Mouse (Mus musculus) forebrain, embryonic 15.5 days (tissue): ENCODE measurements around the gene Tmem178. TPM values are rescaled to one million over a fixed set of nuclear protein-coding genes. Genes with fewer than 3 reads are reported as not detected.

Experiments
- ATAC-seq: fragments of 200-750 bp; cut with Nextera tagmentation; replicated peaks from 2 replicates; pipeline ENCODE4 v1.8.0; 2017; ENCODE audit warnings: mild to moderate bottlenecking, moderate TSS enrichment, moderate library complexity
- H3K27ac ChIP-seq: fragments of 300-500 bp; sonication (generic); replicated peaks from 2 replicates; pipeline ENCODE4 v1.5.1; 2015; ENCODE audit warnings: mild to moderate bottlenecking, inconsistent platforms
- H3K27me3 ChIP-seq: fragments of 300-500 bp; sonication (generic); 2 replicates; pipeline ENCODE4 v1.6.1; 2015; ENCODE audit warnings: inconsistent platforms
- H3K36me3 ChIP-seq: fragments of 300-500 bp; sonication (generic); 2 replicates; pipeline ENCODE4 v1.6.1; 2015; ENCODE audit warnings: mild to moderate bottlenecking, inconsistent platforms
- H3K4me1 ChIP-seq: fragments of 300-500 bp; sonication (generic); 2 replicates; pipeline ENCODE4 v1.6.1; 2015; ENCODE audit warnings: inconsistent platforms
- H3K4me2 ChIP-seq: fragments of 300-500 bp; sonication (generic); replicated peaks from 2 replicates; pipeline ENCODE4 v1.6.1; 2015; ENCODE audit warnings: mild to moderate bottlenecking, inconsistent platforms
- H3K4me3 ChIP-seq: fragments of 300-500 bp; sonication (generic); 2 replicates; pipeline ENCODE4 v1.5.1; 2015; ENCODE audit warnings: mild to moderate bottlenecking, inconsistent platforms
- H3K9ac ChIP-seq: fragments of 300-500 bp; sonication (generic); replicated peaks from 2 replicates; pipeline ENCODE4 v1.6.1; 2015; ENCODE audit warnings: mild to moderate bottlenecking, inconsistent platforms
- H3K9me3 ChIP-seq: fragments of 300-500 bp; sonication (generic); 2 replicates; pipeline ENCODE4 v1.6.1; 2016; ENCODE audit warnings: inconsistent platforms
- WGBS: fragments of 180-500 bp; shearing (Covaris S2); methylation state at CpG from one replicate; pipeline ENCODE4 v1.1.7; 2015; ENCODE audit warnings: mixed read lengths; 5-methylcytosine and 5-hydroxymethylcytosine counted together
- polyA plus RNA-seq: library from polyadenylated mRNA; unstranded; fragments of >200 nt; fragmentation: Nextera tagmentation; extraction: Ambion mirVana; gene quantifications from 2 replicates; pipeline ENCODE4 v1.2.1, GENCODE M21; 2015

Gene Tmem178
- 43.7 and 46.3 TPM in 2 replicates for polyA plus RNA-seq

DNA sequence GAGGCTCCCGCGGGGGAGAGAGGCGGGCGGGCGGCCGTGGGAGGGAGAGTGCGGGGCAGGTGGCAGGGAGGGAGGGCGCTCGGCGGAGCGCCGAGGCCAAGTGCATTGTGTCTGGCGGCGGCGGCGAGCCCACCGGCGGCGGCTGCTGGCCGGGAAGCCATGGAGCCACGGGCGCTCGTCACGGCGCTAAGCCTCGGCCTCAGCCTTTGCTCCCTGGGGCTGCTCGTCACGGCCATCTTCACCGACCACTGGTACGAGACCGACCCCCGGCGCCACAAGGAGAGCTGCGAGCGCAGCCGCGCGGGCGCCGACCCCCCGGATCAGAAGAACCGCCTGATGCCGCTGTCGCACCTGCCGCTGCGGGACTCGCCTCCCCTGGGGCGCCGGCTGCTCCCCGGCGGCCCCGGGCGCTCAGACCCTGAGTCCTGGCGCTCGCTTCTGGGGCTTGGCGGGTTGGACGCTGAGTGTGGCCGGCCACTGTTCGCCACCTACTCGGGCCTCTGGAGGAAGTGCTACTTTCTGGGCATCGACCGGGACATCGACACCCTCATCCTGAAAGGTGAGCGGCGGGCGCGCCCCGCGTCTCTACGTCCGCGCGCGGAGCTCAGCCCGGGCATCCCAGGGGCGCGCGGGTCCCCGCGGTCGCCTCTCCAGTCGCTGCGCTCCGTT lies at the start of gene Tmem178:
Tmem178 (plus strand) TSS at position 103 of the 669 bp plus-strand sequence.
- H3K27ac ChIP-seq = peak within 1 kb of the TSS; percentile 91
- 0% methylated on average over 74 of the region's 84 CpGs for WGBS
- ATAC-seq = peak; percentile 76
- H3K9me3 ChIP-seq = no peaks in the 10 kb centered on the region
- H3K27me3 ChIP-seq = no peaks in the 10 kb centered on the region
- H3K36me3 ChIP-seq = no peaks in the 10 kb centered on the region
- peak within 1 kb of the TSS; percentile 99 for H3K4me3 ChIP-seq
- peak within 1 kb of the TSS; percentile 99 for H3K9ac ChIP-seq
- H3K4me1 ChIP-seq = peaks cover 46% of the 10 kb centered on the region
- H3K4me2 ChIP-seq = peak within 1 kb of the TSS; percentile 70

DNA sequence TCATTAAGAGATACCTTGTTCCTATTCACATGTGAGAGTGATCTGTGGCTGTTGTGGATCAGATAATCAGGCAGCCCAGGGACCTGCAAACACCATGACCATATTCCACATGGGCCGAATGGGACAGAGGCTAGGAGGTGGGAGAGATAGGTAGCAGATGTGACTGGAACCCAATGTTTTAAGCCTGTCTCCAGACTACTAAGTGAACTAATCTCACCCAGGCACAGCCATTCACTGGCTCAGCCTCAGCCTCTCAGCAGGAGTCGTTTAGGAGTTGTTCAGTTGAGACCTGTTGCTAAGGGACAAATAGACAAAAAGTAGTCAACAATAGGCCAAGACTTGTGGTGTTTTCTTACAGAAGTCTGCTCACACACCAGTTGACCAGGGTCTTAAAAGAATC lies 48.0 kb upstream of the Tmem178 start:
- Histone ChIP-seq H3K4me3 (no peak overlapping the region), H3K4me1 (peaks cover 30% of the 10 kb centered on the region), H3K9me3 (no peaks in the 10 kb centered on the region), H3K36me3 (no peaks in the 10 kb centered on the region), H3K27me3 (no peaks in the 10 kb centered on the region), H3K4me2 (no peak overlapping the region), H3K27ac (no peak overlapping the region), H3K9ac (no peak overlapping the region)
- 29% methylated on average over 2 of the region's 2 CpGs for WGBS
- no peak for ATAC-seq

DNA sequence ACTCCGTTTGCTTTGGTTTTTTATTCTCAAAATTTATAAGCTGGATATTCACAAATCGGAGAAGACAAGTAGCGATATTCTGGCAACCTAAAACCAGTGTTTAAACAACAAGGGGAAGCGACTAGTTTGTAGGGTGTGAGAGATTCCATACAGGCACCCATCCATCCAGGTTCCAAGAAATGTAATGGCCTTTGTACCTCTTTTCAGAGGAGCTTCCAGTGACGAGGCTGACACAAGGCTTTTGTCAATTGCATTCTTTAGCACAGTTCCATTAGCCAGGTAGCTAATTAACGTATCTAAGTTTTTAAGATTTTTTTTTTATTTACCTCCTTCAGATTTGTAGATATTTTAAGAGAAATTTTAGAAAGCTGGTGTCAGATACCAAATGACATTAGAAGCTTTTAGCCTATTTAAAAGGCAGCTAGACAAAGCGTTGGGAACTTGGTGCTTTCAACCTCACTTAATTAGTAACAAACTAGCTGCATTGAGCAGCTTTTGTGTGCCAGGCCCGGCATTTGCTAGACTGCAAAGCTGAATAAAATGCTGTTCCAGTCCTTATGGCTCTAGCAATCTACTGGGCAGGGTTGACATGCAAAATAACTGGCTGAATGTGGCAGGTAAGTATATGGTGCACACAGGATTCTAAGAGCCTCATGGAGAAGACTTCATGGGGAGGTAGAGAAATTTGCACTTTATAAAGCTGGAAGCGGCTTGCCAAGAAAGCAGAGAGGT lies 46.6 kb upstream of the Tmem178 start:
- no peaks in the 10 kb centered on the region for H3K27me3 ChIP-seq
- H3K4me2 ChIP-seq = no peak overlapping the region
- H3K4me1 ChIP-seq = peaks cover 30% of the 10 kb centered on the region
- no peak overlapping the region for H3K4me3 ChIP-seq
- no peaks in the 10 kb centered on the region for H3K9me3 ChIP-seq
- ATAC-seq = peak; percentile 27; the same call in 1 of the 2 replicates
- WGBS = 25% methylated on average over 9 of the region's 9 CpGs
- H3K36me3 ChIP-seq = no peaks in the 10 kb centered on the region
- no peak overlapping the region for H3K9ac ChIP-seq
- H3K27ac ChIP-seq = peak overlapping the region; percentile 80

GRCm38 (mm10) chr17:80899513-80900199 lies 44.8 kb upstream of the Tmem178 start:
- H3K9me3 ChIP-seq = no peaks in the 10 kb centered on the region
- H3K4me3 ChIP-seq = no peak overlapping the region
- WGBS = 25% methylated on average over 9 of the region's 9 CpGs
- H3K4me2 ChIP-seq = peak overlapping the region; percentile 24
- peak; percentile 72 for ATAC-seq
- peak overlapping the region; percentile 51 for H3K27ac ChIP-seq
- H3K9ac ChIP-seq = no peak overlapping the region
- H3K4me1 ChIP-seq = peaks cover 30% of the 10 kb centered on the region
- H3K36me3 ChIP-seq = no peaks in the 10 kb centered on the region
- no peaks in the 10 kb centered on the region for H3K27me3 ChIP-seq

DNA sequence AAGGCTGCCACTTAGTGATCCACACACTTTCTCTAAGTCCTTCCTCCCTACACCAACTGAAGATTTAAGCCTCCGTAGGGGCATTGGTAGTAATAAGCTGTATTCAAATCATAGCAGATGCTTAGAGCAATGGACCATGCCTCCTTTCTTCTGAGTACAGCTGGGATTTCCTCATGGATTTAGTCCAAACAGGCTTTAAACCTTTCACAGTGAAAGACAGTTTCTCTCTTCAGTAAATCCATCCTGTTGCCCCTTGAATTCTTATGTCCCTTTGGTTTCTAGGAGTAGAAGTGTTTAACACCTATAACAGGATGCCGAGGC lies 44.3 kb upstream of the Tmem178 start:
- Histone ChIP-seq H3K9ac (no peak overlapping the region), H3K4me1 (peaks cover 30% of the 10 kb centered on the region), H3K4me3 (no peak overlapping the region), H3K27me3 (no peaks in the 10 kb centered on the region), H3K4me2 (peak overlapping the region; percentile 24), H3K27ac (peak overlapping the region; percentile 51), H3K9me3 (no peaks in the 10 kb centered on the region), H3K36me3 (no peaks in the 10 kb centered on the region)
- no peak for ATAC-seq
- 38% methylated on average over 2 of the region's 2 CpGs for WGBS

- Histone ChIP-seq H3K36me3 (no peaks in the 10 kb centered on the region), H3K27ac (no peak overlapping the region), H3K4me1 (peaks cover 30% of the 10 kb centered on the region), H3K9me3 (no peaks in the 10 kb centered on the region), H3K4me3 (no peak overlapping the region), H3K4me2 (no peak overlapping the region), H3K9ac (no peak overlapping the region), H3K27me3 (no peaks in the 10 kb centered on the region)
- ATAC-seq = no peak
- WGBS = 90% methylated on average over 6 of the region's 6 CpGs
These were observed 42.5 kb upstream of the Tmem178 start for GRCm38 (mm10) chr17:80901885-80902284.

GRCm38 (mm10) chr17:80903121-80903875 lies 41.1 kb upstream of the Tmem178 start:
- no peaks in the 10 kb centered on the region for H3K36me3 ChIP-seq
- 71% methylated on average over 11 of the region's 11 CpGs for WGBS
- no peak overlapping the region for H3K9ac ChIP-seq
- H3K4me1 ChIP-seq = peaks cover 22% of the 10 kb centered on the region
- ATAC-seq = no peak
- H3K4me2 ChIP-seq = no peak overlapping the region
- H3K9me3 ChIP-seq = no peaks in the 10 kb centered on the region
- H3K27me3 ChIP-seq = no peaks in the 10 kb centered on the region
- no peak overlapping the region for H3K27ac ChIP-seq
- no peak overlapping the region for H3K4me3 ChIP-seq

- H3K4me1 ChIP-seq = peaks cover 14% of the 10 kb centered on the region
- no peaks in the 10 kb centered on the region for H3K36me3 ChIP-seq
- H3K4me2 ChIP-seq = no peak overlapping the region
- no peak overlapping the region for H3K4me3 ChIP-seq
- H3K9ac ChIP-seq = no peak overlapping the region
- 0 out of 2 replicates have a peak, but pooled peaks have one; percentile 34 for ATAC-seq
- no peaks in the 10 kb centered on the region for H3K27me3 ChIP-seq
- no peaks in the 10 kb centered on the region for H3K9me3 ChIP-seq
- H3K27ac ChIP-seq = no peak overlapping the region
- WGBS = 55% methylated on average over 5 of the region's 5 CpGs
These were observed 40.4 kb upstream of the Tmem178 start for GRCm38 (mm10) chr17:80904061-80904460.

- H3K4me1 ChIP-seq = no peaks in the 10 kb centered on the region
- H3K27ac ChIP-seq = no peak overlapping the region
- WGBS = 98% methylated on average over 2 of the region's 2 CpGs
- no peaks in the 10 kb centered on the region for H3K36me3 ChIP-seq
- no peaks in the 10 kb centered on the region for H3K9me3 ChIP-seq
- H3K9ac ChIP-seq = no peak overlapping the region
- H3K4me3 ChIP-seq = no peak overlapping the region
- ATAC-seq = no peak
- H3K27me3 ChIP-seq = no peaks in the 10 kb centered on the region
- no peak overlapping the region for H3K4me2 ChIP-seq
These were observed 28.8 kb upstream of the Tmem178 start for GRCm38 (mm10) chr17:80915666-80916065.

- H3K4me2 ChIP-seq = no peak overlapping the region
- H3K9ac ChIP-seq = no peak overlapping the region
- no peaks in the 10 kb centered on the region for H3K36me3 ChIP-seq
- peaks cover 14% of the 10 kb centered on the region for H3K4me1 ChIP-seq
- no peak overlapping the region for H3K4me3 ChIP-seq
- H3K9me3 ChIP-seq = no peaks in the 10 kb centered on the region
- ATAC-seq = no peak
- H3K27ac ChIP-seq = no peak overlapping the region
- no peaks in the 10 kb centered on the region for H3K27me3 ChIP-seq
These were observed 25.2 kb upstream of the Tmem178 start for GRCm38 (mm10) chr17:80919261-80919660.

DNA sequence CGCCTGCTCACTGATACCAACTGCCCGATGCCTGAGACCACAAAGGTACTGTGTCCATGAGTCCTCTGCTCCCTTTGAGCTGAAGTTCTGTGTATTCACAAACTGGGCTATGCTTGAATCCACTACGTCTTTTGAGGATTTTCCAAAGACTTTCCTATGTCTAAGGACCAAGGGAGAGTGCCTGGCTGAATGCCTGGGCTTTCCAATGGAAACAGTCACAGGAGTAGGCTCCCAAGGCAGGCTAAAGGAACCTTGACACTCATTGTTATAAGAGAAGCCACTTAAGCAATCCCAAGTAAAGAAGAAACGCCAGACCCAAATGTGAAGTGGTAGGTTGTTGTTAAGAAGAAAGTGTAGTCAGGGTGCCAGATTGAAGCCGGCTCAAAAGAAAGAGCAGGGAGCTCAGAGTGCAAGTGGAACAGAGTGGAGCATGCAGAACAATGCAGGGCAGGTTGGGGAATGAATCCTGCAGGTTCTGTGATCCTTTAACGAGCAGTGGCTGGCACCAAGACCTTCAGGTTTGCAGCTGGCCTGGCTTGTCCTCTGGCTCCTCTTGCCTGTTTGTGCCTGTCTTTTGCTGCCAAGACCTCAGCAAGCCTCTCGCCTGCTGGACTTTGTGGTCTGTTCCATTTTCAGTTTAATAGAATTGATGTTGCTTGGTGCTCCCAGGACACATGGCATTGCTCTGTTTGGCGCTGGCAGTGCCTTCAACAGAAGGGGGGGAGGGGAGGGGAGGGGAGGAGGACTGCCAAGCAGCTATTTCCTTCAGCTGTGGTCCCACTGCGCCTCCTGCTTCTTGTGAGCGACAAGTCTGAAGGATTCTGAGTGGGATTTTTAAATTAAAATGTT lies 22.9 kb upstream of the Tmem178 start:
- H3K27me3 ChIP-seq = no peaks in the 10 kb centered on the region
- ATAC-seq = peak; percentile 93
- WGBS = 40% methylated on average over 10 of the region's 10 CpGs
- H3K4me2 ChIP-seq = no peak overlapping the region
- peaks cover 14% of the 10 kb centered on the region for H3K4me1 ChIP-seq
- H3K9me3 ChIP-seq = no peaks in the 10 kb centered on the region
- no peaks in the 10 kb centered on the region for H3K36me3 ChIP-seq
- no peak overlapping the region for H3K9ac ChIP-seq
- no peak overlapping the region for H3K4me3 ChIP-seq
- peak overlapping the region; percentile 72 for H3K27ac ChIP-seq
